Mouse (Mus musculus) left cerebral cortex, postnatal 25 days (tissue): ENCODE measurements at regions not wholly inside any gene's neighbourhood (a gene's known extent, or its start where the extent isn't known, plus 50 kb on each side); places are given as distances from the start of the nearest gene placed in this dataset.
"Not testable (repeated sequence)": the region's sequence is repeated elsewhere in the genome, so short reads cannot be mapped to it uniquely, and the experiment has no call there.

Experiments used
- DNase-seq, 2 experiments: peaks; one replicate each; pipeline ENCODE4 v3.0.0; 2022; ENCODE audit warnings: low spot score in 2 of 2, mixed read lengths in 1 of 2
- intact Hi-C: fragments of 180-260 bp; cut with DNase I; formaldehyde crosslinking; loops from one replicate; pipeline ENCODE4 v1.15.1; 2025

DNA sequence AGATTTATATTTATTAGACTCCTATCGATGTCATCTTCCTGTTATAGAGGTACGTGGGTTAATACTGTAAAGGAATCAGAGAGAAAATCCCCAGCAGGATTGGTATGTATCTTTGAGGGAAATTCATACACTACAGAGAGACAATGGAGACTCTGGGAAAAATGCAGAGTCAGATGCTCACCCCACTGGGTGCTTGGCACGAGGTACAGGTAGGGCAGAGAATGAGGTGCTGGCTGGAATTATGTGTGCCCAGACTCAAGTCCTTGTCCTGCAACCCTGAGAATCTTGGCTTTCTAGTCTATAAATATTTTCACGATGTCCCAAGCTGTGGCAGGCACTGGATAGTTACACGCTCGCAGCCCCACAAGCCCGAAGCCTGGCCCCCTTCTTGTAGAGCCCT, 57.8 kb upstream of the Cry1 start:
- intact Hi-C loops, result no loop called here
- DNase-seq, result no peak

DNA sequence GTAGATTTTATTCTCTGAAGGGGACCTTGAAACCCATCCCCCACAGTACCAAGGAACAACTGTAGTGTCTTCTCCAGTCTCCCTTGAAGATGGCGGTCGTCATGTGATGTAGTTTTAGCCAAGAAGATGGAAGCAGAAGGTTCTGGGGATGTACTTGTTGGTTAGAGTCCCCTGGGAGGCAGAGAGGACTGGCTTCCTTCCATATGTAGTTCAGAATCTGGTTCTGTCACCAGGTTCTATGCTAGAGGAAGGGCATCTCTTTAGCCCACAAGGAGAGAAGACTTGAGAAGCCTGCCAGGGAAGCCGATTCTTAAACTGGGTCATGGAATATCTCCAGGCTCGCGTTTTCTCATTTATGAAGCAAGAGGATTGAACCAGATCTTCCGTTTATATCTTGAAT, 58.7 kb upstream of the Cry1 start:
- intact Hi-C loops, result no loop called here
- DNase-seq, result no peak

DNA sequence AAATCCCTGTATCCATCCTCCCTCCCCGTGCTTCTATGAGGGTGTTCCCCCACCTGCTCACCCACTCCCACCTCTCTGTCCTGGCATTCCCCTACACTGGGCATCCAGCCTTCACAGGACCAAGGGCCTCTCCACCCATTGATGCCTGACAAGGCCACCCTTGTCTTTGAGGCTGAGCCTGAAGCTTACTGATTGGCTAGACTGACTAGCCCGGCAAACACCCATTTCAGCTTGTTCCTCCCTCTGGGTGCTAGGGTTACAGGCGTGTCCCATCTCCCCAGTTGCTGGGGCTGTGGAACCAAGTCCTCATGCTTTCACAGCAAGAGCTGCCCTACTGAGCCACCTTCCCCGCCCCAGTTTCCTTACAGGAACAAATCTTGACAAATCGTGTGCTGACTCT, 80.9 kb upstream of the Cry1 start:
- intact Hi-C loops, result no loop called here
- DNase-seq, result peak in 1 of 2 experiments; percentile 27

DNA sequence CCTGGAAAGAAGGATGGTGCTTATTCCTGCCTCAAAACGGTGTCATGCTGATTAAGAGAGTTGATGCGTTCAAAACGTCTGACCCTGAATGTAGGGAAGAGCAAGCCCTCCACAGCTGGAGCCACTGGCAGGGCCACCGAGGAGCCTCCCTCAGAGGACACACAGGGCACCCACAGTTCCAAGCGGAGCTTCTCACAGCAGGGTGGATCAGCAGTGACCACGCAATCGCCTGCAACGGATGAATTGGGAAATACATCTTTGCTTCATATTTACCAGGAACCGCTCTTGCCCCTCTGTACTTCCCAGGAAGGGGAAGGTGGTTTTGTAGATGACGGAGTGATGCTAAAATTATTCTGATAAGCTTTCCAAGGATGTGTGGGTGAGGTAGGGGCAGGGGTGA, 81.3 kb upstream of the Cry1 start:
- intact Hi-C loops, result no loop called here
- DNase-seq, result no peak

DNA sequence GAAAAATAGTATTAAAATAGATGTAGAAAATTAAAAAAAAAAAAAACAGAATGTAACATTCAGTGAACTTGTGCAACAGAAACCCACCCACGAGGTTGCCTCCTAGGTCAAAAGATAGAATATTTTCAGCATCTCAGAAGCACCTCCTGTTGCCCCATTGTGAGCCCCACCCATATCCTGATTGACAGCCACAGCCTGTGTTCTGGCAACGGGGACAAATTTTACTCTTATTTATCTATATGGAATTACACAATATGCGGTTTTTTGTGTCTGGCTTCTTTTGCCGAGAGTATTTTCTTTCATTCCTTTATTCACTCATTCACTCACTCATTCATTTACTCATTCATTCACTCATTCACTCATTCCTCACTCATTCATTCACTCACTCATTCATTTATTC, 81.9 kb upstream of the Cry1 start:
- intact Hi-C loops, result no loop called here
- DNase-seq, result no peak

DNA sequence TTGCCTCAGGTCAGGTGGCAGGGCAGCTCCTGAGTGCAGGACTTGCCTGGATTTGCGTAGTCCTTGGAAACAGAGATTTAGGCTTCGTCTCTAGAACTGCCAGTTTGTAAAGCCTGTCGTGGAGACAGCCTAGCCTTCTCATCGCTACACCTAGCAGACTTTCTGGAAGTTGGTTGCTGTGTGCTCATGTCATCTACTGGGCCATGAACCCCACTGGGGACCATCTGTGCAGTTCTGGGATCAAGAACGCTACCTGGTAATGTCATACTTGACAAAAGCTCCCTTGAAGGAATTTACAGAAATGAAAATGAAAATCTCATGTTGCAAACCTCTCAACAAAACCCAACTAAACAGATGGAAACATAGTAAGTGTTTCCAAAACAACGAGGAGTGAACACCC, 85.3 kb upstream of the Cry1 start:
- intact Hi-C loops, result no loop called here
- DNase-seq, result no peak

DNA sequence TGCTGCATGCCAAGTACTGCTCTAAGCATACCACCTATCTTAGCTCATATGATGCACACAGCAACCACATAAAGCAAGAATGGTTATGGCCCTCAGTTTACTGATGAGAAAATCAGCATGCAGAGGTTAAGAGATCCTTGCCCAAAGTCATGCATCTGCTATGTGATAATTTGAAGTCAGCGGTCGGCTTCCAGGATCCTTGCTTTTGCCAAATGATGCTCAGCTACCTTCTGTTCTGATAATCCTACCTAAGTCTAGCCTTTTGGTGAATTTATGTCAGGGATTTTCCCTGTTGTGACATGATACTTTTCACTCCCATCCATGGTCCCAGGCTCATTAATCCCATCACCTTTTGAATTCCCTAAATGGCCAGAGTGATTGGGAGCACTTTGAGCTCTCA, 91.9 kb upstream of the Cry1 start:
- no peak for DNase-seq
- intact Hi-C loops, result no loop called here

DNA sequence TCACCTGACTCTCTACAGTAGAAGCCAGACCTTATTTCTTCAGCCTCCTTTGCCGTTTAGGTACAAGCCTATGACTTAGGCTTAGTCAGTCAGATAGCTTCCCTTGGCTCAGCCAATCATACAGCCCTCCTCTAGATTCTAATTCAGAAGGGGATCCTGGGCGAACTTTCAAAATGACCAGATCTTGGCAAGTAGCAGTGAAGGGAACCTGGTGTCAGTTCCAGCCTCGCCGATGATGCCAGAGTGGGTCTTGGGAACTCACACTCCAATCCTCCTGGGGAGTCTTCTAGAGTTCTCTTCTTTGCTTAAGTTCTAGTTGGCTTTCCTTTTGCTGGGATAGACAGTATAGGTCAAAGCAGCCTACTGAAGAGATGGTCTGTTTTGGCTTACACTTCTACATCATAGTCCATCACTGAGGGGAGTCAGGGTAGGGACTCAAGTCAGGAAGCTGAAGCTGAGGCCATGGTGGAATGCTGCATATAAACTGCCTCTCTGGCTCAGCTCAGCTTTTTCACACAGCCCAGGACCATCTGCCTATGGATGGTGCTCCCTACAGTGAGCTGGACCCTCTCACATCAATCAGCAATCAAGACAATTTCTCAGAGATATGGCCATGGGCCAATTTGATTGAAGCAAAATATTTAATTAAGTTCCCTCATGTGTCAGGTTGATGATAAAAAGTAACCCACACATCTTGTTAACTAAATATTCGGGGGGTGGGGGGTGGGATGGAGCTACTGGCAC, 94.7 kb upstream of the Btbd11 start:
- intact Hi-C loops, result no loop called here
- no peak for DNase-seq

DNA sequence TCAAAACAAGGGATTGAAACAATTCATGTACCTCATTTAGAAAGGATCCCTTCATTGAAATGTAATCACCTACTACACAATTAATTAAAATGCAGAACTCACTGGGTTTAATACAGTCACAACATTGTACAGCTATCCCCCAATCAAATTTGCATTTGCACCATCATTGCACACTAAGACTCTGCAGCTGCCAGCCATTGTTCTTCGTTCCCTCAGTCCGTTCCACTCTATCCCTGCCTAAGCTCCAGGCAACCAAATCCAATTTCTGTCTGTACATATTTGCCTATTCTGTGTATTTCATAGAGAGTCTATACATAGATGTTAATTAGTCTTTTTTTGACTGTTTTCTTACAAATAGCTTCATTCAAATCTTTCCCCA, 94.1 kb upstream of the Btbd11 start:
- intact Hi-C loops, result no loop called here

DNA sequence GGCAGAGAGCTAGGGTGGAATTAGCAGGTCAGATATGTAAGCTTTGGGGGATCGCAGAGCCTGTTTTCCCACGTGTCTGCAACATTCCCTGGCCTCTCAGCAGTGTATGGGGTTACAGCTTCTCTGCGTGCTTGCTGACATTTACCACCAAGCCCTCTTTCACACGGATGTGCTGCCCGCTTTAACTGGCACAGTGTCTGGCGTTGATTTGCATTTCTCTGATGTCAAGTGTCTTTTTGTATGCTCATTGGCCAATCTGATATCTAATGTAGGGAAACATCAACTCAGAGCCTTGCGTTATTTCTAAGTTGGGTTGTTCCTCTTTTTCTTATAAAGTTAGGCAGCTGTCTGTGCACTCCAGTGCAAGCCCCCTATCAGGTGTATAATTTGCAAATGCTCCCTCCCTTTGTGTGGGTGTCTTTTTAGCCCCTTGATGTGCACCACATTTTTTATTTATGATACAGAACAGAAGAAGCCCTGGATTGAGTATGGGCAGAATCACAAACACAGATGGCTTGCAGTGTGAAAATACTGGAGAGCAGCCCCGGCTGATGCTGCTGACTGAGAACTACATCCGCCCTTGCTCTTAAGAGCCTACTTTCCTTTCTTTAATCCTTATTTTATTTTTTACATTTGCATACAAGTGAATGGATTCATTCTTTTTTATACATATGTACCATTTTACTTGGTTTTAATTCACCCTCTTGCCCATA, 93.4 kb upstream of the Btbd11 start:
- intact Hi-C loops, result no loop called here
- DNase-seq, result peak; percentile 2 to 6

More for the DNA sequence above, 94.1 kb upstream of the Btbd11 start:
- DNase-seq, result no peak

DNA sequence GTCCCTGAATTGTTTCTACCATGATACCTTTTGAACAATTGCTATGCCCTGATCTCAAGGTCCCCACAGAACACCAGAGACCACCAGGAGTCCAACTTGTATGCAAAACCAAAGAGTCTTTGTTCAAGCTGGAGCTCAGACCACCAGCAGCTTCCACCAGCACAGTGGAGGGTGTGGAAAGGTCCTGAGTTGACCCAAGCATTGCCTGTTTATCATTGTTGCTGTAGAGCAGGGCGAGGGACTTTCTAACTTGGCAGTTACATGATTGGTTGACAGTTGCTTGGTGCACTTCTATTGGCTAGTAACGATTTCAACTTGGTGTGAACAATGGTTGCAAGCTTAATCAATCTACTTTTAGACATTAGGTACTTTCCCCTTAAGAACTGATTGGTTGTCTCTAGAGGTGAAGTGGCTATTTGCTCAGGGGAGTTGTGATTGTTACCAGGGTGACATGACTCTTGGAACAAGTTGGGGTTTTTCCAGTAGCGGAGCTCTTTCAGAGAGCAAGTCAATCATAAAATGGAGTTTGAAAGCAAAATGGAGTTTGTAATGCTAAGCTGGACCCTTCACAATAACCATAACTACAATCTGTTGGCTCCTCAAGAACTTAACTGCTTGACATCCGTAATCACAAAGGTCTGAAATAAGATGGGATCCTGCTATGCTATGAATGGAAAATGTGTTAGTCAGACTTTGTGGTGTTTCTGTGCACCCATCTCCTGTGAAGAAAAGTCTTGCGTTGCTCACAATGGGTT, 91.3 kb upstream of the Btbd11 start:
- intact Hi-C loops, result no loop called here
- no peak for DNase-seq

DNA sequence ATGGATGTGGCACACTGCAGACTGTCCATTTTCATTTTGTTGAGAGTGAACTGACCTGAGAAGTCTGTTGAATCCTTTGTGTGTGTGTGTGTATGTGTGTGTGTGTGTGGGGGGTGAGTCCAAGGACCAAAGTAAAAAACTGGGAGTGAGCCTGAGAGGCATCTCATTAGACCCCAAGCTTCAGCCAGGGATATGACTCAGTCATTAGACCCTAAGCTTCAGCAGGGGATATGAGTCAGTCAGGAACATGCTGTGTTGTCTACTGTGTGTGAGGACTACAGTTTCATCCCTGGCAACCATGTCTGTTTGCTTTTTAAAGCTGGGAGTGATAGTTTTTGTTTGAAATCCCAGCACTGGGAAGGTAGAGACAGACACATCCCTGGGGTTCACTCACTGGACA, 74.8 kb upstream of the Btbd11 start:
- DNase-seq, result no peak
- intact Hi-C loops, result no loop called here

DNA sequence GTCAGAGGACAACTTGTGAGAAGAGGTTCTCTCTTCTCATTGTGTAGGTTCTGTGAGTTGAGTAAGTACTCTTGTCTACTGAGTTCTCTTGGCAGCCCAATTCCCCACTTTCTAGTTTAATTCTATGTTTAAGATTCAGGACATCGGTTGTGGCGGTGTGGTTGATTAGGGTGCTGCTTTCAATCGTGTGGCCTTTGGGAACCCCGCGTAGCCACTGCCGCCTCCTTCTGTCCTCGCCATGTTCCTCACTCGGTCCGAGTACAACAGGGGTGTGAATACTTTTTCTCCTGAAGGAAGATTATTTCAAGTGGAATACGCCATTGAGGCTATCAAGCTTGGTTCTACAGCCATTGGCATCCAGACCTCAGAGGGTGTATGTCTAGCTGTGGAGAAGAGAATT, 73.3 kb upstream of the Btbd11 start:
- intact Hi-C loops, DNase-seq: not testable (repeated sequence)

DNA sequence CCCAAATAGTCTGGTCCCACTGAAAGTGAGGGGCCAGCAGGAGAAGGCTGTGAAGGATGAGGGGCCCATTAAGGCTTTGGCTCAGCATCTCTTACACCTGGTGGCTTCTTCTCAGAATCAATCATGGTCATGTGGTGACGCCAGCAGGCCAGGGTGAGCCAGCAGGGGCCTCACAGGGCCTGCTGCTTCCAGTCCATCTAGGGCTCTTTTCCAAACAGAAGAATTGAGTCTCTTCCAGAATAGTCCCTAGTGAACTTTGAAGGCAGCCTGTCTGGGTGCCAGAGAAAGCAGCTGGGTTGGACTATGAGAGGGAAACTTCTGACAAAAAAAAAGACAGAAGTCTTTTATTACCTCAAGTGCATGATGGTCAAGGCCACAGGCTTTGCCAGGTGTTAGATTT, 65.6 kb upstream of the Btbd11 start:
- intact Hi-C loops, result no loop called here
- peak in 1 of 2 experiments; percentile 4 for DNase-seq

DNA sequence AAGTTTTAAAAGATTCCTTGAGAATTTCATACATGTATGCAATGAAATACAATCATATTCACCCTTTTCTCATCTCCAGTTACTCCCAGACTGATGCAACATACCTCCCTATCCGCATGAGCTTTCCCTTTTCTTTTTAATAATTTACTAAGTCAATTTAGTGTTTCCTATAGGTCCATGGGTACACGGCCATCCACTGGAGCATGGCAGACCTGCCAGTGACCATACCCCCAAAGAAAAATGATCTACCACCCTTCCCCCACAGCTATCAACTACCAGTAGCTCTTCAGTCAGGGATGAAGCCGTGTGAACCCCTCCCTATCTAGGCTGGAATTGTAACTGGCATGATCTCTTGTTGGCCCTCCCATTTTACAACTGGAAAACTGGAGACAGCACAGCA, 64.3 kb upstream of the Btbd11 start:
- intact Hi-C loops, result no loop called here
- no peak for DNase-seq

DNA sequence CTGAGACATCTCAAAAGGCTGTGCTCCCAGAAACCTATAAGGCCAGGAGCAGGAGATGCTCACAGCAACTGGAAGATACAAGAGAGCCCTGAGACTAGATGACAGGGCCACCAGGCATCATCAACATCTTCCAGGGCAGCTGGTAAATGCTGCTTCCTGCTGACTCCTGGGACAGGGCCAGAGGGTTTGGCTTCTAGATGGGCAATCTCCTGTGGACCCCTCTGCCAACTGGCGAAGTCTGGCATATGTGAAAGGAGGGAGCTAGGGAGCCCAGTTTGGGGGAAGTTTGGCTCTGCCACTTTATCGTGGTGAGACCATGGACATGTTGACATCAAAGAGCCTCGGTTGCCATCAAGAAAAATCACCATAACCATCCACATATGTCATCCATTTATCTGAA, 57.2 kb upstream of the Btbd11 start:
- intact Hi-C loops, result no loop called here
- no peak for DNase-seq

DNA sequence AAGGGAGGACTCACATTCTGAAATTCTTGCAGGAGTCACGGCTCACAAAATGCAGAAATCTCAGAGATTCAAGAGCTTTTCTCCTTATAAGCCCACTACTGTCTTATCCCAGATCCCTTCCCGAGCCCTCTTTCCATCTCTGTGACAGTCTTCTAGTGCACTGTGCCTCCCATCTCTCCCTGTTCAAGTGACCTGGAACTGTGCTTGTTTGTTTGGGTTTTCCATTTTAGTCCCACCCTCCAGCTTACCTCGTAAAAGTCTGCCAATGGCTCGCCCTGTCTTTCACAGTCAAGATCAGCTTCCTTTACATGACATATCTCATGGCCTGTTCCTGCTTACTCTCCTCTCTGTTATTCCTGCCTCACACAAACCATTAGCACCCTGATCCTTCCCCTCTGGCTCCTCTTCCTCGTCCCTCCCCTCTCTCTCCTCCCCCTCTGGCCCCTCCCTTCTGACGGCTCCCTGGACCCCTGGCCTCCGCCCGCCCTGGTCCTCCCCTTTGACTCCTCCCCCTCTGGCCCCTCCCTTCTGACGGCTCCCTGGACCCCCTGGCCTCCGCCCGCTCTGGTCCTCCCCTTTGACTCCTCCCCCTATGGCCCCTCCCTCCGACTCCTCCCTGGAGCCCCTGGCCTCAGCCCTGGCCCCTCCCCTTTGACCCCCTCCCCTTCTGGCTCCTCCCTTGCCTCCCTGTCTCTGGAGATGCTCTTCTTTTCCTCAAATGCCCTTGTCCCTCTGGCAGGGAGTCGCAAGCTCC, 55.5 kb upstream of the Btbd11 start:
- DNase-seq, result no peak
- intact Hi-C loops, result no loop called here
